Mouse (Mus musculus) bone marrow macrophage, adult 2 months (primary cell): ENCODE results near the gene Jazf1.

Experiments
- CTCF ChIP-seq: IDR thresholded peaks from 2 replicates; pipeline ENCODE4 v1.5.1; 2012; ENCODE audit warnings: low read depth, mild to moderate bottlenecking, low read length, moderate library complexity
- POLR2A ChIP-seq: IDR thresholded peaks from 2 replicates; pipeline ENCODE4 v1.6.1; 2012; ENCODE audit warnings: mild to moderate bottlenecking, low read depth, low read length, borderline replicate concordance

- no peak for TF ChIP-seq POLR2A
- no peak for TF ChIP-seq CTCF
Observed at GRCm38 (mm10) chr6:52954861-52955260, 113.6 kb downstream of the Jazf1 start.
